Mouse (Mus musculus): ENCODE measurements at regions not wholly inside any gene's neighbourhood (a gene's known extent, or its start where the extent isn't known, plus 50 kb on each side); places are given as distances from the start of the nearest gene placed in this dataset.

DNA sequence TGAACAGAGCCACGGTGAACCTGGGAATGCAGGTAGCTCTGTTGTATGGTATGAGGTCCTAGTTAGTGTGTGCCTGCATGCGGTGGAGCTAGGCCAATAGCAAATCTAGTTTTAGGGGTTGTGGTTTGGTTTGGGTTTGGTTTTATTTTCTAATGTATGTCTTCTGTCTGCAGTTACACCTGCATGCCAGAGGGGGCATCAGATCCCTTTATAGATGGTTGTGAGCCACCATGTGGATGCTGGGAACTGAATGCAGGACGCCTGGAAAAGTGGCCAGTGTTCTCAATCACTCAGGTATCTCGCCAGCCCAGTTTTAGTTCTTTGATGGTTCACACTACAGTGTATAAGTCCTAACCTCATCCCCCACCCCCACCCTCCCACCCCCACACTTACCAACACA lies 194.6 kb upstream of the Msx2 start:
- WGBS, result 93% methylated on average over 4 of the region's 4 CpGs

GRCm38 (mm10) chr13:53665592-53665991 lies 192.7 kb upstream of the Msx2 start:
- Histone ChIP-seq H3K36me3 (ENCODE audit: control insufficient read depth, insufficient read depth, low read length) (no peaks in the 10 kb centered on the region), H3K27me3 (ENCODE audit: control insufficient read depth, insufficient read depth, low read length) (no peaks in the 10 kb centered on the region), H3K4me3 (ENCODE audit: low read depth, low read length) (no peak overlapping the region), H3K9me3 (ENCODE audit: control insufficient read depth, low read depth, low read length) (no peaks in the 10 kb centered on the region), H3K4me2 (replicated peaks; ENCODE audit: low read depth, low read length) (no peak overlapping the region), H3K27ac (ENCODE audit: low read length) (no peak overlapping the region), H3K9ac (replicated peaks; ENCODE audit: low read depth, low read length) (no peak overlapping the region), H3K4me1 (ENCODE audit: control insufficient read depth, insufficient read depth, low read length) (no peaks in the 10 kb centered on the region)
- ATAC-seq (ENCODE audit: insufficient number of reproducible peaks, insufficient read depth, low FRiP score, low read depth), result no peak
- WGBS, result 92% methylated on average over 2 of the region's 2 CpGs

More for the DNA sequence above, 194.6 kb upstream of the Msx2 start:
- H3K4me3 ChIP-seq (ENCODE audit: low read depth, low read length), result no peak overlapping the region
- no peaks in the 10 kb centered on the region for H3K36me3 ChIP-seq (ENCODE audit: control insufficient read depth, insufficient read depth, low read length)
- no peaks in the 10 kb centered on the region for H3K4me1 ChIP-seq (ENCODE audit: control insufficient read depth, insufficient read depth, low read length)
- no peaks in the 10 kb centered on the region for H3K9me3 ChIP-seq (ENCODE audit: control insufficient read depth, low read depth, low read length)
- no peaks in the 10 kb centered on the region for H3K27me3 ChIP-seq (ENCODE audit: control insufficient read depth, insufficient read depth, low read length)
- no peak overlapping the region for H3K27ac ChIP-seq (ENCODE audit: low read length)
- no peak overlapping the region for H3K9ac ChIP-seq (replicated peaks; ENCODE audit: low read depth, low read length)
- H3K4me2 ChIP-seq (replicated peaks; ENCODE audit: low read depth, low read length), result no peak overlapping the region
- ATAC-seq (ENCODE audit: insufficient number of reproducible peaks, insufficient read depth, low FRiP score, low read depth), result no peak

DNA sequence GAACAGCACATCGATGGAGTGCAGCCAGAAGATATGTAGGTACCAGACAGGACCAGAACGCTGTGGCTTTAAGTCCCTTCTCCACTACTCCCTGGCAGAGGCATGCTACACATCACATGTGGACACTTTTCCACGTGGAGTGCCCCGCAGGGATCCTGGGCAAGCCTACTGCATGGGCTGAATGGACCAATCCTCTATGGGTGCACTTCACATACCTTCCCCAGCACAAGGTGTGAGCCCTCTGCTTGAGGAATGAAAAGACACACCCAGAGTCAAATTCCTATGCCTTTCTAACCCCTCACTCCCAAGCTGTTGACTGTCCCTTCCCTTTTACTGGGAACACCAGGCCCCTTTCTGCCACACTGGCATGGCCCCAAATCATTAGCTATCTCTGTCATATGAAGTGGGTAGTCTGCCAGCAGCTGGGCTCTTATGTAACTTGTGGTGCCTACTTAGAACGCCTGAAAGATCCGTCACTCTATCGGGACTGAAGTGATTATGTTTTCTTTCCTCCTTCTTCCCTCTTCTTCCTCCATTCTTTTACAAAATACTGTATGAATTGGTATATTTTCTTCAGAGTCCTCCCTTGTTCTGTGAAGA lies 191.9 kb upstream of the Msx2 start:
- H3K4me2 ChIP-seq (replicated peaks; ENCODE audit: low read depth, low read length), result no peak overlapping the region
- no peak overlapping the region for H3K27ac ChIP-seq (ENCODE audit: low read length)
- H3K27me3 ChIP-seq (ENCODE audit: control insufficient read depth, insufficient read depth, low read length), result no peaks in the 10 kb centered on the region
- H3K36me3 ChIP-seq (ENCODE audit: control insufficient read depth, insufficient read depth, low read length), result no peaks in the 10 kb centered on the region
- no peak for ATAC-seq (ENCODE audit: insufficient number of reproducible peaks, insufficient read depth, low FRiP score, low read depth)
- H3K9me3 ChIP-seq (ENCODE audit: control insufficient read depth, low read depth, low read length), result no peaks in the 10 kb centered on the region
- H3K9ac ChIP-seq (replicated peaks; ENCODE audit: low read depth, low read length), result no peak overlapping the region
- no peak overlapping the region for H3K4me3 ChIP-seq (ENCODE audit: low read depth, low read length)
- WGBS, result 83% methylated on average over 7 of the region's 7 CpGs
- H3K4me1 ChIP-seq (ENCODE audit: control insufficient read depth, insufficient read depth, low read length), result no peaks in the 10 kb centered on the region

- 30% methylated on average over 4 of the region's 4 CpGs for WGBS
- no peak for ATAC-seq (ENCODE audit: insufficient number of reproducible peaks, insufficient read depth, low FRiP score, low read depth)
- H3K27me3 ChIP-seq (ENCODE audit: control insufficient read depth, insufficient read depth, low read length), result no peaks in the 10 kb centered on the region
- no peaks in the 10 kb centered on the region for H3K4me1 ChIP-seq (ENCODE audit: control insufficient read depth, insufficient read depth, low read length)
- H3K9me3 ChIP-seq (ENCODE audit: control insufficient read depth, low read depth, low read length), result no peaks in the 10 kb centered on the region
- no peak overlapping the region for H3K27ac ChIP-seq (ENCODE audit: low read length)
- no peak overlapping the region for H3K4me3 ChIP-seq (ENCODE audit: low read depth, low read length)
- no peak overlapping the region for H3K4me2 ChIP-seq (replicated peaks; ENCODE audit: low read depth, low read length)
- H3K9ac ChIP-seq (replicated peaks; ENCODE audit: low read depth, low read length), result no peak overlapping the region
- H3K36me3 ChIP-seq (ENCODE audit: control insufficient read depth, insufficient read depth, low read length), result no peaks in the 10 kb centered on the region
Observed at GRCm38 (mm10) chr13:53652826-53653225, 180.0 kb upstream of the Msx2 start.

DNA sequence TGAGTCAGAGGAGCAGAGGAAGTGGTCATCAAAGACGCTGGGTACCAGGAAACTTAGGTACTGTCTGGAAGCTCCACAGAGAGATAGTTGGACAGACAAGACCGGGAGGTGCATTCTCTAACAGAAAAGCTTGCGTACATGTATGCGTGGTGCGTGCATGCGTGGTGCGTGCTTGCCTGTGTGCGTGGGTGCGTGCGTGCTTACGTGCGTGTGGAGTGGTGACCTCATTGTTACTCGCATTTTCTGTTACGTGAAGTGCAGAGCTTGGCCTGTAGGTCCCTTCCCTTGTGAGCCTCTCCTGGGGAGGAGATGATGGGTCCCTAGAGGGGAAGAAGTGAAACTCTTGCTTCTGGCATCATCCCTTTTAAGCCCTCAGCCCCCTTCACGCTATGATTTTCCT lies 175.5 kb upstream of the Msx2 start:
- Histone ChIP-seq H3K27me3 (ENCODE audit: control insufficient read depth, insufficient read depth, low read length) (no peaks in the 10 kb centered on the region), H3K36me3 (ENCODE audit: control insufficient read depth, insufficient read depth, low read length) (no peaks in the 10 kb centered on the region), H3K9ac (replicated peaks; ENCODE audit: low read depth, low read length) (no peak overlapping the region), H3K4me3 (ENCODE audit: low read depth, low read length) (no peak overlapping the region), H3K4me1 (ENCODE audit: control insufficient read depth, insufficient read depth, low read length) (no peaks in the 10 kb centered on the region), H3K9me3 (ENCODE audit: control insufficient read depth, low read depth, low read length) (no peaks in the 10 kb centered on the region), H3K27ac (ENCODE audit: low read length) (no peak overlapping the region), H3K4me2 (replicated peaks; ENCODE audit: low read depth, low read length) (no peak overlapping the region)
- WGBS, result 91% methylated on average over 15 of the region's 15 CpGs
- ATAC-seq (ENCODE audit: insufficient number of reproducible peaks, insufficient read depth, low FRiP score, low read depth), result no peak

DNA sequence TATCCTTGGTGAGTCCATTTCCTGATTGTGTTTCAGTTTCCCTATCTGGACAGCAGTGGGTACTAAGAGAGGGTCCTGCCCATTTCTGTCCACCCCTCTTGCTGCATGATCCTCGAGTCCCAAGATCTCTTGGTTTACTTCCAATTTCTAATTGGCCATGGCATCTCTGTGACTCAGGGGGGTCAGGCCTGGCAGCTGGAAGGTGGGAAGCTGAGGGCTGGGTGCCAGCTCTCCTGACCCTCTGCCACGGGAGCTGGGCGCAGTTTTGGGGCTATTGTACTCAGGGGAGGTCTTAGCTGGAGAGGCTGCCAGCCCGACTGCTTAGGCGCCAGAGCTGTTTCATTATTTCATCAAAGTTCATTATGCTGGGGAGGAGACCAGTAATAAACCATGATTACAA lies 169.7 kb upstream of the Msx2 start:
- Histone ChIP-seq H3K9me3 (ENCODE audit: control insufficient read depth, low read depth, low read length) (no peaks in the 10 kb centered on the region), H3K4me1 (ENCODE audit: control insufficient read depth, insufficient read depth, low read length) (no peaks in the 10 kb centered on the region), H3K4me3 (ENCODE audit: low read depth, low read length) (no peak overlapping the region), H3K27ac (ENCODE audit: low read length) (no peak overlapping the region), H3K36me3 (ENCODE audit: control insufficient read depth, insufficient read depth, low read length) (no peaks in the 10 kb centered on the region), H3K9ac (replicated peaks; ENCODE audit: low read depth, low read length) (no peak overlapping the region), H3K4me2 (replicated peaks; ENCODE audit: low read depth, low read length) (no peak overlapping the region), H3K27me3 (ENCODE audit: control insufficient read depth, insufficient read depth, low read length) (no peaks in the 10 kb centered on the region)
- 82% methylated on average over 5 of the region's 5 CpGs for WGBS
- no peak for ATAC-seq (ENCODE audit: insufficient number of reproducible peaks, insufficient read depth, low FRiP score, low read depth)

DNA sequence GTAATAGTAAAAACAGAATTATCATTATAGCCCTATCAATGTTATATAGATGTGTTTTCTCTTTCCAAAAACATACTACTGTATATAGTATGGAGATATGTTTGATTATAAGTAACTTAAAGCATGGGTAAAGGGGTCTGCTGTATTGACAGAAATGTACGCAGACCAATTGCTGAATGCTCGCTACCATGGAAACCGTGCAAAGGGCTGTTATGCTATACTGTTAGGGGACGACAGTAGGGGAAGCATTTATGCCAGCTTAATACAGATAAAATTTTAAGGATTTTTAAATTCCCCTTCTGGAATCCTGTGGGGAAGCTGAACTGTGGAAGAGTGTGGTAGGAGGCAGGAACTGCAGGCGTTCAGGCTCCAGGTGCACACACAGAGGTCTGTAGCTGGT lies 166.7 kb upstream of the Msx2 start:
- no peak overlapping the region for H3K9ac ChIP-seq (replicated peaks; ENCODE audit: low read depth, low read length)
- no peaks in the 10 kb centered on the region for H3K36me3 ChIP-seq (ENCODE audit: control insufficient read depth, insufficient read depth, low read length)
- H3K4me1 ChIP-seq (ENCODE audit: control insufficient read depth, insufficient read depth, low read length), result no peaks in the 10 kb centered on the region
- no peaks in the 10 kb centered on the region for H3K27me3 ChIP-seq (ENCODE audit: control insufficient read depth, insufficient read depth, low read length)
- 78% methylated on average over 5 of the region's 5 CpGs for WGBS
- ATAC-seq (ENCODE audit: insufficient number of reproducible peaks, insufficient read depth, low FRiP score, low read depth), result no peak
- H3K27ac ChIP-seq (ENCODE audit: low read length), result no peak overlapping the region
- H3K4me2 ChIP-seq (replicated peaks; ENCODE audit: low read depth, low read length), result no peak overlapping the region
- H3K4me3 ChIP-seq (ENCODE audit: low read depth, low read length), result no peak overlapping the region
- H3K9me3 ChIP-seq (ENCODE audit: control insufficient read depth, low read depth, low read length), result no peaks in the 10 kb centered on the region

GRCm38 (mm10) chr13:53639115-53639514 lies 166.2 kb upstream of the Msx2 start:
- no peak overlapping the region for H3K27ac ChIP-seq (ENCODE audit: low read length)
- H3K9ac ChIP-seq (replicated peaks; ENCODE audit: low read depth, low read length), result no peak overlapping the region
- no peak overlapping the region for H3K4me2 ChIP-seq (replicated peaks; ENCODE audit: low read depth, low read length)
- H3K36me3 ChIP-seq (ENCODE audit: control insufficient read depth, insufficient read depth, low read length), result no peaks in the 10 kb centered on the region
- no peak for ATAC-seq (ENCODE audit: insufficient number of reproducible peaks, insufficient read depth, low FRiP score, low read depth)
- no peaks in the 10 kb centered on the region for H3K4me1 ChIP-seq (ENCODE audit: control insufficient read depth, insufficient read depth, low read length)
- H3K4me3 ChIP-seq (ENCODE audit: low read depth, low read length), result no peak overlapping the region
- 58% methylated on average over 10 of the region's 10 CpGs for WGBS
- no peaks in the 10 kb centered on the region for H3K27me3 ChIP-seq (ENCODE audit: control insufficient read depth, insufficient read depth, low read length)
- H3K9me3 ChIP-seq (ENCODE audit: control insufficient read depth, low read depth, low read length), result no peaks in the 10 kb centered on the region

- no peak overlapping the region for H3K4me2 ChIP-seq (replicated peaks; ENCODE audit: low read depth, low read length)
- H3K4me3 ChIP-seq (ENCODE audit: low read depth, low read length), result no peak overlapping the region
- H3K27ac ChIP-seq (ENCODE audit: low read length), result no peak overlapping the region
- H3K27me3 ChIP-seq (ENCODE audit: control insufficient read depth, insufficient read depth, low read length), result no peaks in the 10 kb centered on the region
- no peaks in the 10 kb centered on the region for H3K36me3 ChIP-seq (ENCODE audit: control insufficient read depth, insufficient read depth, low read length)
- no peaks in the 10 kb centered on the region for H3K9me3 ChIP-seq (ENCODE audit: control insufficient read depth, low read depth, low read length)
- no peak for ATAC-seq (ENCODE audit: insufficient number of reproducible peaks, insufficient read depth, low FRiP score, low read depth)
- H3K4me1 ChIP-seq (ENCODE audit: control insufficient read depth, insufficient read depth, low read length), result no peaks in the 10 kb centered on the region
- no peak overlapping the region for H3K9ac ChIP-seq (replicated peaks; ENCODE audit: low read depth, low read length)
- WGBS, result 46% methylated on average over 5 of the region's 5 CpGs
Observed at GRCm38 (mm10) chr13:53636011-53636410, 163.1 kb upstream of the Msx2 start.
